Mouse (Mus musculus) MEL (cell line): ENCODE measurements around the gene Dclk1. TPM values are rescaled to one million over a fixed set of nuclear protein-coding genes. Genes with fewer than 3 reads are reported as not detected.

ENCODE experiments used
- DNase-seq: peaks from one replicate; pipeline ENCODE4 v3.0.0; 2011; ENCODE audit warnings: low read depth, low spot score
- H3K27ac ChIP-seq: 2 replicates; pipeline ENCODE4 v1.5.1; 2012; ENCODE audit warnings: low read depth, mild to moderate bottlenecking, control low read depth, low read length, moderate library complexity; ENCODE audit not compliant: control insufficient read depth
- H3K27me3 ChIP-seq, 2 experiments: fragments of 150-350 bp in 1 of 2; sonication (generic) in 1 of 2; 2 replicates each; pipeline ENCODE4 v1.6.1; 2012; ENCODE audit warnings: low read length in 2 of 2, mild to moderate bottlenecking in 2 of 2, improper control_type of control experiment in 1 of 2, moderate library complexity in 1 of 2; ENCODE audit not compliant: insufficient read depth in 2 of 2, control insufficient read depth in 1 of 2
- H3K36me3 ChIP-seq, 2 experiments: 2 replicates each; pipeline ENCODE4 v1.6.1; 2012 to 2014; ENCODE audit warnings: low read length in 2 of 2, improper control_type of control experiment in 1 of 2, inconsistent platforms in 1 of 2, mild to moderate bottlenecking in 1 of 2; ENCODE audit not compliant: insufficient read depth in 2 of 2, control insufficient read depth in 1 of 2
- H3K4me1 ChIP-seq, 2 experiments: fragments of 150-350 bp in 1 of 2; sonication (generic) in 1 of 2; 2 replicates each; pipeline ENCODE4 v1.6.1; 2012; ENCODE audit warnings: low read length in 2 of 2, improper control_type of control experiment in 1 of 2, mild to moderate bottlenecking in 1 of 2; ENCODE audit not compliant: insufficient read depth in 2 of 2, control insufficient read depth in 1 of 2
- H3K4me3 ChIP-seq, 2 experiments: fragments of 150-350 bp in 1 of 2; sonication (generic) in 1 of 2; 2 replicates each; pipeline ENCODE4 v1.5.1; 2012; ENCODE audit warnings: low read depth in 2 of 2, low read length in 2 of 2, mild to moderate bottlenecking in 2 of 2, moderate library complexity in 2 of 2, control low read depth in 1 of 2, improper control_type of control experiment in 1 of 2; ENCODE audit not compliant: control insufficient read depth in 1 of 2, insufficient read depth in 1 of 2
- H3K79me2 ChIP-seq: 2 replicates; pipeline ENCODE4 v1.6.1; 2012; ENCODE audit warnings: mild to moderate bottlenecking, low read length, moderate library complexity; ENCODE audit not compliant: control insufficient read depth, poor library complexity, insufficient read depth
- H3K9ac ChIP-seq: 2 replicates; pipeline ENCODE4 v1.6.1; 2012; ENCODE audit warnings: low read depth, mild to moderate bottlenecking, control low read depth, low read length, moderate library complexity; ENCODE audit not compliant: control insufficient read depth, poor library complexity, severe bottlenecking
- H3K9me3 ChIP-seq: fragments of 150-350 bp; sonication (generic); replicated peaks from 2 replicates; pipeline ENCODE4 v1.6.1; 2012; ENCODE audit warnings: mild to moderate bottlenecking, low read length, improper control_type of control experiment, moderate library complexity; ENCODE audit not compliant: insufficient read depth
- CHD1 ChIP-seq: IDR thresholded peaks from 2 replicates; pipeline ENCODE4 v1.6.1; 2012; ENCODE audit warnings: low read depth, mild to moderate bottlenecking, inconsistent platforms, low read length, improper control_type of control experiment
- ELF1 ChIP-seq: IDR thresholded peaks from 2 replicates; pipeline ENCODE4 v1.6.1; 2014; ENCODE audit warnings: low read depth, mild to moderate bottlenecking, inconsistent platforms, low read length, improper control_type of control experiment, moderate library complexity
- EP300 ChIP-seq, 2 experiments: IDR thresholded peaks; 2 replicates each; pipeline ENCODE4 v1.6.1; 2011; ENCODE audit warnings: improper control_type of control experiment in 2 of 2, low read length in 2 of 2, low read depth in 1 of 2, mild to moderate bottlenecking in 1 of 2
- ETS1 ChIP-seq: IDR thresholded peaks from 2 replicates; pipeline ENCODE4 v1.6.1; 2012; ENCODE audit warnings: low read depth, mild to moderate bottlenecking, inconsistent platforms, low read length, improper control_type of control experiment, moderate library complexity
- MAX ChIP-seq: IDR thresholded peaks from 2 replicates; pipeline ENCODE4 v1.6.1; 2011; ENCODE audit warnings: low read length, improper control_type of control experiment
- MEF2A ChIP-seq: IDR thresholded peaks from 2 replicates; pipeline ENCODE4 v1.6.1; 2014; ENCODE audit warnings: low read depth, mild to moderate bottlenecking, inconsistent platforms, low read length, improper control_type of control experiment; ENCODE audit not compliant: poor library complexity, insufficient replicate concordance, severe bottlenecking; ENCODE audit errors: extremely low read depth
- MXI1 ChIP-seq: IDR thresholded peaks from 2 replicates; pipeline ENCODE4 v1.6.1; 2011; ENCODE audit warnings: mild to moderate bottlenecking, low read depth, low read length, improper control_type of control experiment
- MYB ChIP-seq: IDR thresholded peaks from 2 replicates; pipeline ENCODE4 v1.6.1; 2011; ENCODE audit warnings: mild to moderate bottlenecking, low read depth, low read length, improper control_type of control experiment
- MYC ChIP-seq: IDR thresholded peaks from 2 replicates; pipeline ENCODE4 v1.6.1; 2011; ENCODE audit warnings: low read depth, mild to moderate bottlenecking, low read length, improper control_type of control experiment, moderate library complexity
- NELFE ChIP-seq: IDR thresholded peaks from 2 replicates; pipeline ENCODE4 v1.6.1; 2011; ENCODE audit warnings: low read depth, low read length, improper control_type of control experiment
- POLR2A ChIP-seq, 2 experiments: IDR thresholded peaks; 2 replicates each; pipeline ENCODE4 v1.6.1; 2011 to 2012; ENCODE audit warnings: low read length in 2 of 2, mild to moderate bottlenecking in 2 of 2, control low read depth in 1 of 2, improper control_type of control experiment in 1 of 2, low read depth in 1 of 2, moderate library complexity in 1 of 2; ENCODE audit not compliant: control insufficient read depth in 1 of 2, insufficient read depth in 1 of 2, poor library complexity in 1 of 2
- POLR2AphosphoS2 ChIP-seq: IDR thresholded peaks from 2 replicates; pipeline ENCODE4 v1.6.1; 2011; ENCODE audit warnings: low read length, improper control_type of control experiment
- POLR2AphosphoS5 ChIP-seq: IDR thresholded peaks from 2 replicates; pipeline ENCODE4 v1.6.1; 2012; ENCODE audit warnings: low read depth, borderline replicate concordance, mild to moderate bottlenecking, inconsistent platforms, low read length, moderate library complexity, mixed read lengths
- RCOR1 ChIP-seq: IDR thresholded peaks from 2 replicates; pipeline ENCODE4 v1.6.1; 2012; ENCODE audit warnings: low read depth, mild to moderate bottlenecking, inconsistent platforms, low read length, improper control_type of control experiment
- TBP ChIP-seq: IDR thresholded peaks from 2 replicates; pipeline ENCODE4 v1.8.0; 2011; ENCODE audit warnings: low read depth, low read length, improper control_type of control experiment
- UBTF ChIP-seq: IDR thresholded peaks from 2 replicates; pipeline ENCODE4 v1.6.1; 2012; ENCODE audit warnings: low read depth, mild to moderate bottlenecking, inconsistent platforms, low read length, improper control_type of control experiment, moderate library complexity, borderline replicate concordance; ENCODE audit not compliant: insufficient read depth
- ZMIZ1 ChIP-seq: IDR thresholded peaks from 2 replicates; pipeline ENCODE4 v1.6.1; 2012; ENCODE audit warnings: low read depth, mild to moderate bottlenecking, inconsistent platforms, low read length, improper control_type of control experiment, moderate library complexity
- polyA plus RNA-seq, 2 experiments: library from polyadenylated mRNA; stranded (reverse) in 1 of 2; unstranded in 1 of 2; fragments of >175 nt in 1 of 2; fragments of >200 nt in 1 of 2; gene quantifications; 2 replicates each; pipeline versions ENCODE4 v1.2.1 to v1.2.4; 2012; ENCODE audit warnings: low replicate concordance in 2 of 2, low read depth in 1 of 2; ENCODE audit not compliant: insufficient read length in 2 of 2, insufficient read depth in 1 of 2, missing spikeins in 1 of 2
- total RNA-seq: library from RNA; depleted of rRNA; stranded (reverse); fragments of 300-350 nt; gene quantifications from 2 replicates; pipeline ENCODE4 v1.2.3, GENCODE M21; 2012

Gene Dclk1
- total and polyA plus RNA-seq, 3 experiments, result not detected

GRCm38 (mm10) chr3:55358486-55358885, 116.3 kb downstream of the Dclk1 start:
- H3K4me3 ChIP-seq, result no peak overlapping the region
- no peak for DNase-seq
- no peaks in the 10 kb centered on the region for H3K79me2 ChIP-seq
- H3K4me1 ChIP-seq, result no peaks in the 10 kb centered on the region
- TF ChIP-seq MXI1 (no peak), MYC (no peak), CHD1 (no peak), POLR2A (IDR thresholded peaks at IDR 0.05; ENCODE audit: control insufficient read depth in 1 of 2, insufficient read depth in 1 of 2, low read depth in 1 of 2, low read length in 2 of 2, poor library complexity in 1 of 2) (no peak), NELFE (no peak)
- TF ChIP-seq, all 39 proteins: peak for 0
- Histone ChIP-seq H3K9me3 (no peaks in the 10 kb centered on the region), H3K36me3 (no peaks in the 10 kb centered on the region), H3K9ac (no peak overlapping the region), H3K27ac (no peak overlapping the region), H3K27me3 (no peaks in the 10 kb centered on the region)

GRCm38 (mm10) chr3:55360836-55361235, 118.7 kb downstream of the Dclk1 start:
- H3K9ac ChIP-seq, result no peak overlapping the region
- H3K79me2 ChIP-seq, result no peaks in the 10 kb centered on the region
- no peaks in the 10 kb centered on the region for H3K27me3 ChIP-seq
- H3K4me3 ChIP-seq, result no peak overlapping the region
- H3K36me3 ChIP-seq, result no peaks in the 10 kb centered on the region
- no peaks in the 10 kb centered on the region for H3K4me1 ChIP-seq
- DNase-seq, result no peak
- H3K9me3 ChIP-seq, result no peaks in the 10 kb centered on the region
- no peak overlapping the region for H3K27ac ChIP-seq
- TF ChIP-seq RCOR1, result no peak
- no peak for TF ChIP-seq MAX
- TF ChIP-seq POLR2AphosphoS5, result no peak
- no peak for TF ChIP-seq MYB
- no peak for TF ChIP-seq ELF1
- TF ChIP-seq MEF2A, result no peak
- TF ChIP-seq ZMIZ1, result no peak
- TF ChIP-seq ETS1, result no peak
- TF ChIP-seq UBTF, result no peak
- no peak for TF ChIP-seq EP300 (IDR thresholded peaks at IDR 0.05; ENCODE audit: low read depth in 1 of 2, low read length in 2 of 2)
- no peak for TF ChIP-seq TBP
- TF ChIP-seq MXI1, result no peak

- no peak for TF ChIP-seq POLR2AphosphoS2
- Histone ChIP-seq H3K4me1 (no peaks in the 10 kb centered on the region), H3K9ac (no peak overlapping the region), H3K9me3 (no peaks in the 10 kb centered on the region), H3K36me3 (no peaks in the 10 kb centered on the region), H3K4me3 (no peak overlapping the region), H3K79me2 (no peaks in the 10 kb centered on the region), H3K27me3 (no peaks in the 10 kb centered on the region), H3K27ac (no peak overlapping the region)
- no peak for DNase-seq
Observed at GRCm38 (mm10) chr3:55367166-55367565, 125.0 kb downstream of the Dclk1 start.
